Mouse (Mus musculus): ENCODE measurements around the gene Tnfrsf25.

DNA sequence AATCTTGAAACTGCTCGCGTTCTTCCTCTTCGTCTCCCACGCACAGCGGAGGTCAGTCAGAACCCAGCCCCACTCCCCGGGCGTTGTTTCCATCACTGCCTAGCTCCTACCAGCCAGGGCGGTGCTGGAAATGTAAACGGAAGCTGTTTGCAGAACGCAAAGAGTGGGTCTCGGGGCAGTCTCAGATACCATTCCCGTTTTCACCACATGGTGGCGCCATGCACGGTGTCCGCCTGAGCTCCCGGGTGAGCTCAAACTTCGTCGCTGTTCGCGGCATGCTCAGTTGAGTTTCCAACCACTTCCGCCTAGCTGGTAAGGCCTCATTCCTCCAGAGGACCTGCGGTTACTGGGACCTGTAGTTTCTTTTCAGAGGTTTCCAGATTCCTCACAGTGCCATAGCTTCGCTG is 38.0 kb downstream of the Tnfrsf25 start:
- TF ChIP-seq GATA1 (IDR thresholded peaks at IDR 0.05; ENCODE audit: low read length), result no peak
- TF ChIP-seq TAL1 (IDR thresholded peaks at IDR 0.05; ENCODE audit: low read length), result no peak

All from erythroblast, embryonic 14.5 days (primary cell).